Mouse (Mus musculus): ENCODE data around the gene Gm43638. TPM values are rescaled to one million over a fixed set of nuclear protein-coding genes. Genes with fewer than 3 reads are reported as not detected.

The Gm43638 gene
- polyA plus RNA-seq (2015; fragmentation: Illumina TruSeq; extraction: RNeasy Lipid Tissue Mini Kit (QIAGEN cat#74804); ENCODE audit: insufficient read depth, low replicate concordance), result not detected

DNA sequence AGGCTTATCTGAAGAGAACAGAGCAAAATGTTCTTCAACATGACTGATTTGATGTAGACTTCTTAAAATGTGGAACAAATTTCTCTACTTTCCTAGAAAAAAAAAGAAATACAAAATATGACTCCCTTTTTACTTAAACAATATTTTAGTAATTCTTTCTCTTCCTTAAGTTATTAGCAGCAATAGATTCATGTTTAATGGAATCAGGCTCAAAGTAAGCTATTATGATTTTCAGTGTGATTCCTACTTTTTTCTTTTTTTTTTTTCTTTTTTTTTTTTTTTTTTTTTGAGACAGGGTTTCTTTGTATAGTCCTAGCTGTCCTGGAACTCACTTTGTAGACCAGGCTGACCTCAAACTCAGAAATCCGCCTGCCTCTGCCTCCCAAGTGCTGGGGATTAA, at the start of gene Gm43638:
Gm43638 (minus strand) TSS at position 101 of the 400 bp plus-strand sequence.

GRCm38 (mm10) chr5:87490771-87491170, 4.2 kb upstream of the Gm43638 start, which contains the start of gene Ugt2a1:
Gene Ugt2a1, minus strand, starts transcription at chr5:87490871.

GRCm38 (mm10) chr5:87482160-87482559, 4.4 kb downstream of the Gm43638 start, which contains the start of gene Ugt2a2:
Gene Ugt2a2, minus strand, starts transcription at chr5:87482260.

DNA sequence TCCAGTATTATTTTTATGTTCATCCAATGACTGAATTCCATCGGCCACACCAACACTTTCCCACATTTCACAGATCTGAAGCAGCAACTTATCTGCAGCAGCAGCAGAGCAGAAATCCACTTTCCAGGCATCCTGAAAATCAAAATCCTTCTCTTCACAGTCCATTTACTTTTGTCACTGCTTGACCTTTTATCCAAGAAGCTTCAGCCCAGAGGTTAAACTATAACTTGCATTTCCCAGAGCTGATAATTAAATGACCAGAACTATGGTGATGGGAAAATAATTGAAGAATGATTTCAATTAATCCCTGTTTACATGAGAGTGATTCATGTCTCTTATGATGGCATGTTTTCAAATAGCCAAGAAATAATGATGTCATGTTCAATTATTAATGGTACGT, 62.6 kb downstream of the Gm43638 start, which contains the start of gene Ugt2b38:
Ugt2b38 (minus strand) TSS at position 163 of the 400 bp plus-strand sequence.

Other genes starting within 250 kb of the Gm43638 start
- gene Ugt2b37, start 232.0 kb downstream of the Gm43638 start, polyA plus RNA-seq (2015; fragmentation: Illumina TruSeq; extraction: RNeasy Lipid Tissue Mini Kit (QIAGEN cat#74804); ENCODE audit: insufficient read depth, low replicate concordance), result not detected
- gene Ugt2a3, start 149.6 kb downstream of the Gm43638 start, polyA plus RNA-seq (2015; fragmentation: Illumina TruSeq; extraction: RNeasy Lipid Tissue Mini Kit (QIAGEN cat#74804); ENCODE audit: insufficient read depth, low replicate concordance), result not detected
- not detected for gene Ugt2b38, start 62.6 kb downstream of the Gm43638 start, polyA plus RNA-seq (2015; fragmentation: Illumina TruSeq; extraction: RNeasy Lipid Tissue Mini Kit (QIAGEN cat#74804); ENCODE audit: insufficient read depth, low replicate concordance)
- not detected for gene Ugt2a2, start 4.5 kb downstream of the Gm43638 start, polyA plus RNA-seq (2015; fragmentation: Illumina TruSeq; extraction: RNeasy Lipid Tissue Mini Kit (QIAGEN cat#74804); ENCODE audit: insufficient read depth, low replicate concordance)
- not detected for gene Ugt2a1, start 4.1 kb upstream of the Gm43638 start, polyA plus RNA-seq (2015; fragmentation: Illumina TruSeq; extraction: RNeasy Lipid Tissue Mini Kit (QIAGEN cat#74804); ENCODE audit: insufficient read depth, low replicate concordance)
- not detected for gene Sult1b1, start 51.4 kb upstream of the Gm43638 start, polyA plus RNA-seq (2015; fragmentation: Illumina TruSeq; extraction: RNeasy Lipid Tissue Mini Kit (QIAGEN cat#74804); ENCODE audit: insufficient read depth, low replicate concordance)
- gene Sult1d1, start 82.2 kb upstream of the Gm43638 start, polyA plus RNA-seq (2015; fragmentation: Illumina TruSeq; extraction: RNeasy Lipid Tissue Mini Kit (QIAGEN cat#74804); ENCODE audit: insufficient read depth, low replicate concordance), result not detected
- gene Sult1e1, start 104.8 kb upstream of the Gm43638 start, polyA plus RNA-seq (2015; fragmentation: Illumina TruSeq; extraction: RNeasy Lipid Tissue Mini Kit (QIAGEN cat#74804); ENCODE audit: insufficient read depth, low replicate concordance), result 0.77 TPM
- not detected for gene Csn1s1, start 179.4 kb upstream of the Gm43638 start, polyA plus RNA-seq (2015; fragmentation: Illumina TruSeq; extraction: RNeasy Lipid Tissue Mini Kit (QIAGEN cat#74804); ENCODE audit: insufficient read depth, low replicate concordance)
- 0.99 TPM for gene Csn2, start 212.8 kb upstream of the Gm43638 start, polyA plus RNA-seq (2015; fragmentation: Illumina TruSeq; extraction: RNeasy Lipid Tissue Mini Kit (QIAGEN cat#74804); ENCODE audit: insufficient read depth, low replicate concordance)